Mouse (Mus musculus) MEL (cell line): ENCODE measurements around the gene Fgfr2. TPM values are rescaled to one million over a fixed set of nuclear protein-coding genes. Genes with fewer than 3 reads are reported as not detected.

Experiments used
- DNase-seq: peaks from one replicate; pipeline ENCODE4 v3.0.0; 2011; ENCODE audit warnings: low read depth, low spot score
- H3K27ac ChIP-seq: 2 replicates; pipeline ENCODE4 v1.5.1; 2012; ENCODE audit warnings: low read depth, mild to moderate bottlenecking, control low read depth, low read length, moderate library complexity; ENCODE audit not compliant: control insufficient read depth
- H3K27me3 ChIP-seq, 2 experiments: fragments of 150-350 bp in 1 of 2; sonication (generic) in 1 of 2; 2 replicates each; pipeline ENCODE4 v1.6.1; 2012; ENCODE audit warnings: low read length in 2 of 2, mild to moderate bottlenecking in 2 of 2, improper control_type of control experiment in 1 of 2, moderate library complexity in 1 of 2; ENCODE audit not compliant: insufficient read depth in 2 of 2, control insufficient read depth in 1 of 2
- H3K36me3 ChIP-seq, 2 experiments: 2 replicates each; pipeline ENCODE4 v1.6.1; 2012 to 2014; ENCODE audit warnings: low read length in 2 of 2, improper control_type of control experiment in 1 of 2, inconsistent platforms in 1 of 2, mild to moderate bottlenecking in 1 of 2; ENCODE audit not compliant: insufficient read depth in 2 of 2, control insufficient read depth in 1 of 2
- H3K4me1 ChIP-seq, 2 experiments: fragments of 150-350 bp in 1 of 2; sonication (generic) in 1 of 2; 2 replicates each; pipeline ENCODE4 v1.6.1; 2012; ENCODE audit warnings: low read length in 2 of 2, improper control_type of control experiment in 1 of 2, mild to moderate bottlenecking in 1 of 2; ENCODE audit not compliant: insufficient read depth in 2 of 2, control insufficient read depth in 1 of 2
- H3K4me3 ChIP-seq, 2 experiments: fragments of 150-350 bp in 1 of 2; sonication (generic) in 1 of 2; 2 replicates each; pipeline ENCODE4 v1.5.1; 2012; ENCODE audit warnings: low read depth in 2 of 2, low read length in 2 of 2, mild to moderate bottlenecking in 2 of 2, moderate library complexity in 2 of 2, control low read depth in 1 of 2, improper control_type of control experiment in 1 of 2; ENCODE audit not compliant: control insufficient read depth in 1 of 2, insufficient read depth in 1 of 2
- H3K79me2 ChIP-seq: 2 replicates; pipeline ENCODE4 v1.6.1; 2012; ENCODE audit warnings: mild to moderate bottlenecking, low read length, moderate library complexity; ENCODE audit not compliant: control insufficient read depth, poor library complexity, insufficient read depth
- H3K9ac ChIP-seq: 2 replicates; pipeline ENCODE4 v1.6.1; 2012; ENCODE audit warnings: low read depth, mild to moderate bottlenecking, control low read depth, low read length, moderate library complexity; ENCODE audit not compliant: control insufficient read depth, poor library complexity, severe bottlenecking
- H3K9me3 ChIP-seq: fragments of 150-350 bp; sonication (generic); replicated peaks from 2 replicates; pipeline ENCODE4 v1.6.1; 2012; ENCODE audit warnings: mild to moderate bottlenecking, low read length, improper control_type of control experiment, moderate library complexity; ENCODE audit not compliant: insufficient read depth
- BHLHE40 ChIP-seq: IDR thresholded peaks from 2 replicates; pipeline ENCODE4 v1.6.1; 2012; ENCODE audit warnings: low read depth, mild to moderate bottlenecking, inconsistent platforms, low read length, improper control_type of control experiment, borderline replicate concordance
- CHD1 ChIP-seq: IDR thresholded peaks from 2 replicates; pipeline ENCODE4 v1.6.1; 2012; ENCODE audit warnings: low read depth, mild to moderate bottlenecking, inconsistent platforms, low read length, improper control_type of control experiment
- CHD2 ChIP-seq: IDR thresholded peaks from 2 replicates; pipeline ENCODE4 v1.6.1; 2011; ENCODE audit warnings: low read length, improper control_type of control experiment
- ELF1 ChIP-seq: IDR thresholded peaks from 2 replicates; pipeline ENCODE4 v1.6.1; 2014; ENCODE audit warnings: low read depth, mild to moderate bottlenecking, inconsistent platforms, low read length, improper control_type of control experiment, moderate library complexity
- GABPA ChIP-seq: IDR thresholded peaks from 2 replicates; pipeline ENCODE4 v1.6.1; 2012; ENCODE audit warnings: low read depth, mild to moderate bottlenecking, inconsistent platforms, low read length, improper control_type of control experiment, moderate library complexity
- MAZ ChIP-seq: IDR thresholded peaks from 2 replicates; pipeline ENCODE4 v1.6.1; 2012; ENCODE audit warnings: low read depth, mild to moderate bottlenecking, inconsistent platforms, low read length, improper control_type of control experiment
- MEF2A ChIP-seq: IDR thresholded peaks from 2 replicates; pipeline ENCODE4 v1.6.1; 2014; ENCODE audit warnings: low read depth, mild to moderate bottlenecking, inconsistent platforms, low read length, improper control_type of control experiment; ENCODE audit not compliant: poor library complexity, insufficient replicate concordance, severe bottlenecking; ENCODE audit errors: extremely low read depth
- MXI1 ChIP-seq: IDR thresholded peaks from 2 replicates; pipeline ENCODE4 v1.6.1; 2011; ENCODE audit warnings: mild to moderate bottlenecking, low read depth, low read length, improper control_type of control experiment
- MYC ChIP-seq: IDR thresholded peaks from 2 replicates; pipeline ENCODE4 v1.6.1; 2011; ENCODE audit warnings: low read depth, mild to moderate bottlenecking, low read length, improper control_type of control experiment, moderate library complexity
- NELFE ChIP-seq: IDR thresholded peaks from 2 replicates; pipeline ENCODE4 v1.6.1; 2011; ENCODE audit warnings: low read depth, low read length, improper control_type of control experiment
- POLR2AphosphoS2 ChIP-seq: IDR thresholded peaks from 2 replicates; pipeline ENCODE4 v1.6.1; 2011; ENCODE audit warnings: low read length, improper control_type of control experiment
- SIN3A ChIP-seq: IDR thresholded peaks from 2 replicates; pipeline ENCODE4 v1.6.1; 2012; ENCODE audit warnings: low read length, improper control_type of control experiment, inconsistent platforms
- TBP ChIP-seq: IDR thresholded peaks from 2 replicates; pipeline ENCODE4 v1.8.0; 2011; ENCODE audit warnings: low read depth, low read length, improper control_type of control experiment
- USF2 ChIP-seq, 2 experiments: IDR thresholded peaks; 2 replicates each; pipeline ENCODE4 v1.6.1; 2011 to 2012; ENCODE audit warnings: improper control_type of control experiment in 2 of 2, low read length in 2 of 2, borderline replicate concordance in 1 of 2, inconsistent platforms in 1 of 2, low read depth in 1 of 2, mild to moderate bottlenecking in 1 of 2; ENCODE audit not compliant: insufficient read depth in 1 of 2
- ZKSCAN1 ChIP-seq: IDR thresholded peaks from 2 replicates; pipeline ENCODE4 v1.6.1; 2012; ENCODE audit warnings: low read depth, mild to moderate bottlenecking, inconsistent platforms, low read length, improper control_type of control experiment, moderate library complexity
- polyA plus RNA-seq, 2 experiments: library from polyadenylated mRNA; stranded (reverse) in 1 of 2; unstranded in 1 of 2; fragments of >175 nt in 1 of 2; fragments of >200 nt in 1 of 2; gene quantifications; 2 replicates each; pipeline versions ENCODE4 v1.2.1 to v1.2.4; 2012; ENCODE audit warnings: low replicate concordance in 2 of 2, low read depth in 1 of 2; ENCODE audit not compliant: insufficient read length in 2 of 2, insufficient read depth in 1 of 2, missing spikeins in 1 of 2
- total RNA-seq: library from RNA; depleted of rRNA; stranded (reverse); fragments of 300-350 nt; gene quantifications from 2 replicates; pipeline ENCODE4 v1.2.3, GENCODE M21; 2012

The Fgfr2 gene
- total and polyA plus RNA-seq, 3 experiments, result not detected

DNA sequence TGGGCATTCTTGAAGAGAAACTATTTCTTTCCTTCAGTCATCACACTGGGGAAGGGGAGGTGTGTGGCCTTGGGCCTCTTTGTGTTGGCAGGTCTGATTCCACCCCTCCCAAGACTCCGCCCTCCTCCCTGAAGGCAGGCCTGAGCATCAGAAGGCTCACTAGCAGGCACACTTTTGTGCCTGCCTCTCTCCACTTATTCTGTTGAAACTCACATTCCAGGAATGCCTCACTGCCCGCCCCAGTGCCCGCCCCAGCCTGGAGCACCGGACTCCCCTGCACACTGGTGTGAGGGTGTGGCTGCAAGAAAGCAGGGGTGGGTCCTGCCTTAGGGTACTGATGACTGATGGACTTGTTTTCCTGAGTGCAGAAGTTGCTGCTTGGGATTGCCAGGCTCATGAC lies 2140.8 kb downstream of the Fgfr2 start:
- Histone ChIP-seq H3K4me1 (no peaks in the 10 kb centered on the region), H3K27me3 (no peaks in the 10 kb centered on the region), H3K79me2 (no peaks in the 10 kb centered on the region), H3K9ac (no peak overlapping the region), H3K27ac (no peak overlapping the region), H3K4me3 (no peak overlapping the region), H3K9me3 (no peaks in the 10 kb centered on the region), H3K36me3 (no peaks in the 10 kb centered on the region)
- DNase-seq, result no peak
- TF ChIP-seq POLR2AphosphoS2, result no peak
- TF ChIP-seq MAZ, result no peak
- no peak for TF ChIP-seq USF2 (IDR thresholded peaks at IDR 0.05; ENCODE audit: borderline replicate concordance in 1 of 2, insufficient read depth in 1 of 2, low read depth in 1 of 2, low read length in 2 of 2)
- no peak for TF ChIP-seq MYC
- TF ChIP-seq CHD2, result no peak

DNA sequence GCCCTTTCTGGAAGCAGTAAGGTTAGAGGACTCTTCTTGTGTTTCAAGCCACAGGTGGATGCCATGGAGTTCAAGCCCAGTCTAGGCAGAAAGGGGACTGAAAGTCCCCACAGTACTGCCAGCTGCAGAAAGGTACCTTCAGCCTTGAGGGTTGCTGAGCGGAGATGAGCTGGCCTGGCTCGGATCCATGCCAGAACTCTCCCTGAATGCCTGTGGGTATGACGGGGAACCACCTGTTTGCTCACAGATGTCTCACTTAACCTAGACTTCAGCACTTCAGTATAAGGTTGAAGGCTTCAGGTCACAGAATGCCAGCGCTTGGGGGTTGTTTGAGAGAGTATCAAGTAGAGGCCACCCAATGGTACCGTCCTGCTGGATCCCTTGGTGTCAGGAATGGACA lies 2143.0 kb downstream of the Fgfr2 start:
- DNase-seq, result no peak
- H3K4me1 ChIP-seq, result no peaks in the 10 kb centered on the region
- H3K36me3 ChIP-seq, result no peaks in the 10 kb centered on the region
- no peak overlapping the region for H3K9ac ChIP-seq
- H3K9me3 ChIP-seq, result no peaks in the 10 kb centered on the region
- H3K27me3 ChIP-seq, result no peaks in the 10 kb centered on the region
- H3K27ac ChIP-seq, result no peak overlapping the region
- TF ChIP-seq MXI1 (no peak), BHLHE40 (no peak), NELFE (no peak), MEF2A (no peak)
- TF ChIP-seq, all 39 proteins: peak for 0
- no peaks in the 10 kb centered on the region for H3K79me2 ChIP-seq
- H3K4me3 ChIP-seq, result no peak overlapping the region

DNA sequence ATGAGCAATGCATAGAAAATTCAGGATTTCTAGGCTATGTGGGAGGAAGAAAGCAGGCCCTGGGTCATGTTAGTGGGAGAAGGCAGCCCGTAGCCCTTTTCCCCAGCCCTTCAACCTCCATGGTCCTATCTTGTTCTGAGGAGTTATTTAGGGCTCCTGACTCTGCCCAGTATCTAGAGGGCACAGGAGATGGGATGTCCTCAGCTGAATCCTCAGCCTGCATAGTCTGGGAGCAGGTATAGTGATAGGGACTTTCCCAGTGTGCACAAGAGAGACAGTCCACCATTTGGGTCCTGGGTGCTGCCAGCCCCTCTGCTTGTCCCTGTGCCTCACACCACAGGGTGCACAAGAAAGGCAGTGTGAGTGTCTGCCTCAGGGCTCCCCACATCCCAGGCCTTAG lies 2144.6 kb downstream of the Fgfr2 start:
- no peak for TF ChIP-seq SIN3A
- no peak for TF ChIP-seq ZKSCAN1
- no peak for TF ChIP-seq ELF1
- TF ChIP-seq MAZ, result no peak
- TF ChIP-seq GABPA, result no peak
- TF ChIP-seq CHD1, result no peak
- TF ChIP-seq TBP, result no peak
- TF ChIP-seq, all 39 proteins: peak for 0
- Histone ChIP-seq H3K4me1 (no peaks in the 10 kb centered on the region), H3K27ac (no peak overlapping the region), H3K9me3 (no peaks in the 10 kb centered on the region), H3K4me3 (no peak overlapping the region), H3K27me3 (no peaks in the 10 kb centered on the region), H3K9ac (no peak overlapping the region), H3K36me3 (no peaks in the 10 kb centered on the region), H3K79me2 (no peaks in the 10 kb centered on the region)
- no peak for DNase-seq
